Mouse (Mus musculus) liver, embryonic 11.5 days (tissue): ENCODE results near the gene Plek2. TPM values are rescaled to one million over a fixed set of nuclear protein-coding genes. Genes with fewer than 3 reads are reported as not detected.

ENCODE experiments used
- ATAC-seq: fragments of 200-750 bp; cut with Nextera tagmentation; replicated peaks from 2 replicates; pipeline ENCODE4 v1.8.0; 2017; ENCODE audit warnings: moderate number of reproducible peaks, mild to moderate bottlenecking, moderate TSS enrichment, moderate library complexity; ENCODE audit not compliant: low FRiP score
- DNase-seq: peaks from one replicate; pipeline ENCODE4 v3.0.0-alpha.2; 2017; ENCODE audit warnings: low spot score
- H3K27ac ChIP-seq: fragments of 300-500 bp; sonication (generic); 2 replicates; pipeline ENCODE4 v1.5.1; 2014; ENCODE audit warnings: mild to moderate bottlenecking, low read depth, low read length, control low read depth
- H3K27me3 ChIP-seq: fragments of 300-500 bp; sonication (generic); replicated peaks from 2 replicates; pipeline ENCODE4 v1.6.1; 2014; ENCODE audit warnings: low read length, mixed read lengths; ENCODE audit not compliant: control insufficient read depth, insufficient read depth
- H3K36me3 ChIP-seq: fragments of 300-500 bp; sonication (generic); 2 replicates; pipeline ENCODE4 v1.6.1; 2014; ENCODE audit warnings: mild to moderate bottlenecking, low read length, moderate library complexity, mixed read lengths; ENCODE audit not compliant: control insufficient read depth, insufficient read depth
- H3K4me1 ChIP-seq: fragments of 300-500 bp; sonication (generic); replicated peaks from 2 replicates; pipeline ENCODE4 v1.6.1; 2014; ENCODE audit warnings: low read length, mixed read lengths; ENCODE audit not compliant: control insufficient read depth, insufficient read depth
- H3K4me2 ChIP-seq: fragments of 300-500 bp; sonication (generic); 2 replicates; pipeline ENCODE4 v1.6.1; 2014; ENCODE audit warnings: mild to moderate bottlenecking, control low read depth, moderate library complexity
- H3K4me3 ChIP-seq: fragments of 300-500 bp; sonication (generic); 2 replicates; pipeline ENCODE4 v1.5.1; 2014; ENCODE audit warnings: low read depth, low read length, control low read depth
- H3K9ac ChIP-seq: fragments of 300-500 bp; sonication (generic); 2 replicates; pipeline ENCODE4 v1.6.1; 2014; ENCODE audit warnings: low read depth, low read length, control low read depth
- H3K9me3 ChIP-seq: fragments of 300-500 bp; sonication (generic); 2 replicates; pipeline ENCODE4 v1.6.1; 2016; ENCODE audit warnings: low read length, inconsistent platforms, mixed read lengths; ENCODE audit not compliant: control insufficient read depth
- WGBS: fragments of 180-500 bp; shearing (Covaris S2); extraction: QIAGEN DNeasy Blood & Tissue Kit; methylation state at CpG from one replicate; pipeline ENCODE4 v1.1.7; 2014; 5-methylcytosine and 5-hydroxymethylcytosine counted together
- polyA plus RNA-seq: library from polyadenylated mRNA; unstranded; fragments of >200 nt; fragmentation: Nextera tagmentation; extraction: Ambion mirVana; gene quantifications from 2 replicates; pipeline ENCODE4 v1.2.1, GENCODE M21; 2014

The Plek2 gene
- polyA plus RNA-seq, 1 experiment from 2014 or later: 22.0 TPM

DNA sequence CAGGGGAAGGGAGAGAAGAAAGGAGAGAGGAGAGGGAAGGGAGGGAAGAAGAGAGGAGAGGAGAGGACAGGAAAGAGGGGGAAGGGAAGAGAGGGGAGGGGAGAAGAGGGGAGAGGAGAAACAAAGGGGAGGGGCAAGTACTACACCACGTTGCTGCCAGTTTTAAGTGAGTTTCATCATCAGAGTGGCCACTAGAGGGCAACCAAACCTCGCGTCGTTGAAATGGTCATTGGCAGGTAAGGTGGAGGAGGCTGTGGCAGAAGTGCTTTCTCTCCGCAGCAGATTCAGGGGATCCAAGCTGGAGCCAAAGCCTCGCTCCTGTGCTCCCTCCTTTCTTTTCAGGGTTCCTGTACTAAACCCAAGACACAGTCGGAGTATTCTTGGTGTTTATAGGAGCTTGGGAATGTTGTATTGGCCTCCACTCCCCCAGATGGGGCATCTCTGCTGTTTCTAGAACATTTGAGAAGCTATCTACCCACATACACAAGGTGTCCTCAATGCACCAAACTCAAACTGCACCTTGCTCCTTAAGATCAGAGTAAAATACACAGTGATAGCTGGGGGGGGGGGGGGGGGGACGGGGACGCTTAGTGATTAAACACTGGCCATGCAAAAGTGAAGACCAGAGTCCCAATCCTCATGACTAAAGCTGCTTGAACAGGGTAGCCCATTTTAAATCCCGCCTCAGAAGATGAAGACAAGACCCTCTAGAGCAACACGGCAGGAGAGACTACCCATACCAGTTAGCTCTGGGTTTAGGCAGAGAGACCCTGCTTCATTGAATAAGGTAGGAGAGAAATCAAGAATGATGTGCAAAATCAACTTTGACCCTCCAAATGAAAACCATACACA lies 11.7 kb upstream of the Plek2 start:
- H3K4me1 ChIP-seq: peaks cover 3% of the 10 kb centered on the region
- peak; percentile 51 for ATAC-seq
- H3K4me3 ChIP-seq: no peak overlapping the region
- 11% methylated on average over 11 of the region's 11 CpGs for WGBS
- peak; percentile 75 for DNase-seq
- no peaks in the 10 kb centered on the region for H3K36me3 ChIP-seq
- H3K9ac ChIP-seq: no peak overlapping the region
- no peak overlapping the region for H3K27ac ChIP-seq
- no peaks in the 10 kb centered on the region for H3K9me3 ChIP-seq
- H3K4me2 ChIP-seq: peak overlapping the region; percentile 50
- peaks cover 2% of the 10 kb centered on the region for H3K27me3 ChIP-seq

DNA sequence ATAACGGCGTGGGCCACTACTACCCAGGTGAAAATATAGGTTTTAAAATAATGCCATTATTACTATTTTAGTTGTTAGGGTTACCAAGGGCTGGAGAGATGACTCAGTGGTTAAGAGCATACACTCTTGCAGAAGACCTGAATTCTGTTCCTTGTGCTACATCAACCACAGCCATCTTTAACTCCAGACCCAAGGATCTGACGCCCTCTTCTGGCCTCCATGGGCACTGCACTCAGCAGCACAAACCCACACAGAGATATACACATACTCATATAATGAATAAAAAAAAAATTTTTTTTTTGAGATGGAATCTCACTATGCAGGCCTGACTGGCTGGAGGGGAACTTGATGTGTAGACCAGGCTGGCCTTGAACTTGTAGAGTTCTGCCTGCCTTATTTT lies 9.5 kb upstream of the Plek2 start:
- no peak overlapping the region for H3K9ac ChIP-seq
- 74% methylated on average over 3 of the region's 3 CpGs for whole genome bisulfite sequencing
- H3K27ac ChIP-seq: no peak overlapping the region; the same call in 1 of the 2 replicates
- no peak overlapping the region for H3K4me2 ChIP-seq
- H3K27me3 ChIP-seq: peaks cover 20% of the 10 kb centered on the region
- H3K36me3 ChIP-seq: no peaks in the 10 kb centered on the region
- H3K4me1 ChIP-seq: peaks cover 8% of the 10 kb centered on the region
- no peaks in the 10 kb centered on the region for H3K9me3 ChIP-seq
- DNase-seq (no peak), ATAC-seq (no peak)
- no peak overlapping the region for H3K4me3 ChIP-seq

GRCm38 (mm10) chr12:78915561-78915960 lies 8.8 kb upstream of the Plek2 start:
- H3K9ac ChIP-seq: peak overlapping the region; percentile 27; the same call in 1 of the 2 replicates
- H3K27ac ChIP-seq: peak overlapping the region; percentile 76
- ATAC-seq (peak; percentile 72), DNase-seq (no peak)
- H3K27me3 ChIP-seq: peaks cover 26% of the 10 kb centered on the region
- H3K4me1 ChIP-seq: peaks cover 13% of the 10 kb centered on the region
- H3K36me3 ChIP-seq: no peaks in the 10 kb centered on the region
- 32% methylated on average over 3 of the region's 3 CpGs for WGBS
- H3K9me3 ChIP-seq: no peaks in the 10 kb centered on the region
- no peak overlapping the region for H3K4me3 ChIP-seq
- H3K4me2 ChIP-seq: peak overlapping the region; percentile 37; the same call in 1 of the 2 replicates

GRCm38 (mm10) chr12:78914458-78914857 lies 7.7 kb upstream of the Plek2 start:
- DNase-seq (no peak), ATAC-seq (no peak)
- Histone ChIP-seq H3K4me1 (peaks cover 18% of the 10 kb centered on the region), H3K27me3 (peaks cover 28% of the 10 kb centered on the region), H3K36me3 (no peaks in the 10 kb centered on the region), H3K9ac (no peak overlapping the region), H3K27ac (no peak overlapping the region), H3K9me3 (no peaks in the 10 kb centered on the region), H3K4me2 (no peak overlapping the region), H3K4me3 (no peak overlapping the region)
- WGBS: 72% methylated on average over 4 of the region's 4 CpGs

DNA sequence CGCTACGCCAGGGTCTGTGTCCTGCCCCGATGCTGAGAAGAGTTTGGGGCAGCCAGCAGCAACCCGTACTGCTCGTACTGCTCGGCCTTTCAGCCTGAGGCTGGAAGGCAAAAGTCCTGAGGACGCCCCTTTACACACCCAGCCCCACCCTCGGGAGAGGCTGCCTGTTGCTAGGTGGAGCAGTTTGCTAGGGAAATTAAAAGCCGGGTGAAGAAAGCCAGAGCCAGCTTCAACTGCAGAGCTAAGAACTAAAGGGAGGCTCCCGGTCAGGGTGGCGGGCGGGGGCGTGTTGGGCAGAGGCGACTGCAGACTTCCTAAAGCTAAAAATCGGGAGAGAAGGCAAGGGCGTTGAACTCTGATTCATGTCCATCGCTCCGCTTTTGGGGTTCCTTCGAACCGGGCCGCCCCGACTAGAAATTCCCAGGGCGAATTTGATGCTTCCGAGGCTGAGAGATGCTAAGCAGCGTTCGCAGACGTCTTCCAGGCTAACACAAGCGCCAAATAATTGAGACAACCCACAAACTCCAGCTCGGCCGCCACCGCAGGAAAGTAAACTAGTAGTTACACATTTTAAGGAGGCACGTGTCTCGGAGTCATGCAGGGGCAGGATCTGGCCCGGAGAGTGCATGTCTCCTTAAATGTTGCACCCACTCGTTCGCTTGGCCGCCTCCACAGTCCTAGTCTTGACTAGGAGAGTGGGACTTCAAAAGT lies 5.1 kb upstream of the Plek2 start:
- Histone ChIP-seq H3K4me2 (peak overlapping the region; percentile 88), H3K36me3 (no peaks in the 10 kb centered on the region), H3K9me3 (peaks cover 3% of the 10 kb centered on the region; the same call in 1 of the 2 replicates), H3K4me1 (peaks cover 23% of the 10 kb centered on the region), H3K27me3 (peaks cover 32% of the 10 kb centered on the region), H3K27ac (peak overlapping the region; percentile 86), H3K4me3 (peak overlapping the region; percentile 51), H3K9ac (peak overlapping the region; percentile 61)
- peak; percentile 65 for ATAC-seq
- peak; percentile 68 for DNase-seq
- 2% methylated on average over 37 of the region's 37 CpGs for WGBS

DNA sequence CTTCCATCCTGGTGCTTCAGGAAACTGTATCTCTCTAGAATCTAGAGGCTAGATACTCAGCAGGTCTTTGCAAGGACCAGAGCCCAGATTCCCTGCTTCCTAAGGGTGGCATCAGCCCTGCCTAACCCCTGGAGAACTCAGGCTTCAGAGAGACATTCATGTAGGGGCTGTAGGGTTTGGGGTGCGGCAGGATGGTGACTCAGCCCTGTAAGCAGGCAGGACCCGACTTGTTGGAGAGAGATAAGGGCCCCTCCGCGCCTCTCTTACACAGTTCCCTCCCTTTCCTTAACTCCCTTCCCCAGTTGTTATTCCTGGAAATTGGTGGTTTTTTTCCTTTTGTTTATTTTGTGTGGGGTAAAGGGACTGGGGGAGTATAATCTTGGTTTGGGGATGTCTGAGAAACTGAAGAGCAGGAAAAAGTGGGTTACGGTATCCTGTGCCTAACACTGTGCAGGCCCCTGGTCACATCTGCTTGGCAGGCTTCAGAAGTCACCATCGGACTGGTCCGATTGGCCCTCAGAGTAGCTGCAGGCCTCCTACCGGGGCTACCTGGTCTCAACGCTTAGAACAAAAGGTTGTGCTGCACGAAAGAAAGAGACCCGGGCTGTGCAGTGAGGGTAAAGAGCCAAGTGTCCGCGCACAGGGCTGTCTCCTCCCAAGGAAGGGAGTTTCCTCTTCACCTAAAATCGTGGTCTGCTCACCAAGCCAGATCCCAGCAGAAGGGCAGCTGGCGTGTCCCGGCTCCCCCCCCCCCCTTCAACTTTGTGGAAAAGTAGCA lies 4.1 kb upstream of the Plek2 start:
- ATAC-seq: peak; percentile 89
- 5% methylated on average over 16 of the region's 16 CpGs for WGBS
- peak; percentile 47 for DNase-seq
- peak overlapping the region; percentile 86 for H3K27ac ChIP-seq
- H3K9ac ChIP-seq: peak overlapping the region; percentile 61
- H3K9me3 ChIP-seq: peaks cover 3% of the 10 kb centered on the region; the same call in 1 of the 2 replicates
- H3K36me3 ChIP-seq: no peaks in the 10 kb centered on the region
- peaks cover 26% of the 10 kb centered on the region for H3K4me1 ChIP-seq
- peaks cover 32% of the 10 kb centered on the region for H3K27me3 ChIP-seq
- H3K4me2 ChIP-seq: peak overlapping the region; percentile 88
- H3K4me3 ChIP-seq: peak overlapping the region; percentile 51

DNA sequence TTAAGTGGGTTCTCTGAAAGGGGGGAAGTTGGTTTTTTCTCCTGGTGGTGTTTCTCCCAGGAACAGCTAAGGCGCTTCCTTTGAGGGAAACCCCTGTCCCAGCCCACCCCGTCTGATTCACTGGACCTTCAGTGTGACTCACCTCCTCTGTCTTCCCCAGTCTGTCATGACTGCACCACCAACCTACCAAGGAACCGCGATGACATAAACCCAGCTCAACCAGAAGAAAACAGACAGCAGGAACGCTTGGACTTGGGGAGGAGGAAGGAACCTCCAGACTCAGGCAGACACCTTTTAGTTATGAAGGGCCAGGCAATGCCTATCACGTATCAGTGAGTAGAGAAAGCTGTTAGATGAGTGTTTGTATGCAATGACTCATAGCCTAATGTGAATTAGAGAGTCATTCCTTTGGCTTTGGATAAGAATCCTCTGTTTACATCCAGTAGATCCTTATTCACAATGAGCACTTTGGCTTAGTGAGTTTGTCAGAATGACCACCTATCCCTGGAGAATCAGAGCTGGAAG lies 1.4 kb upstream of the Plek2 start:
- 68% methylated on average over 6 of the region's 6 CpGs for WGBS
- Histone ChIP-seq H3K9ac (no peak overlapping the region), H3K9me3 (peaks cover 3% of the 10 kb centered on the region; the same call in 1 of the 2 replicates), H3K4me3 (no peak overlapping the region), H3K4me1 (peaks cover 23% of the 10 kb centered on the region), H3K27me3 (peaks cover 28% of the 10 kb centered on the region), H3K36me3 (no peaks in the 10 kb centered on the region), H3K4me2 (no peak overlapping the region), H3K27ac (no peak overlapping the region)
- DNase-seq (no peak), ATAC-seq (no peak)

GRCm38 (mm10) chr12:78904499-78904898 lies 2.3 kb downstream of the Plek2 start:
- DNase-seq: no peak
- H3K36me3 ChIP-seq: no peaks in the 10 kb centered on the region
- ATAC-seq: no peak
- no peak overlapping the region for H3K9ac ChIP-seq
- peak overlapping the region; percentile 46 for H3K4me2 ChIP-seq
- no peak overlapping the region for H3K27ac ChIP-seq
- 86% methylated on average over 7 of the region's 7 CpGs for WGBS
- peaks cover 8% of the 10 kb centered on the region for H3K4me1 ChIP-seq
- no peak overlapping the region for H3K4me3 ChIP-seq
- H3K27me3 ChIP-seq: peaks cover 3% of the 10 kb centered on the region; the same call in 1 of the 2 replicates
- peaks cover 3% of the 10 kb centered on the region; the same call in 1 of the 2 replicates for H3K9me3 ChIP-seq
